Mouse (Mus musculus) megakaryocyte, embryonic 14.5 days (primary cell): ENCODE data around the gene Nrg4.

Experiments used
- FLI1 ChIP-seq: IDR thresholded peaks from 2 replicates; pipeline ENCODE4 v1.6.1; 2012; ENCODE audit warnings: low read length, inconsistent platforms, mixed read lengths
- GATA1 ChIP-seq: IDR thresholded peaks from 3 replicates; pipeline ENCODE4 v1.6.1; 2012; ENCODE audit warnings: mixed read lengths, low read length, inconsistent platforms, borderline replicate concordance

- TF ChIP-seq GATA1 (no peak), FLI1 (no peak)
Observed at GRCm38 (mm10) chr9:55313619-55314261, 12.9 kb downstream of the Nrg4 start.
